11 mouse cellular contexts compared by ENCODE assay signal in genomic region chr17:43989334-43989945, GRCm38 (mm10).
DNase-seq lines count a peak whose midpoint lies in the region; ATAC-seq and TF ChIP-seq lines count a peak whose summit lies in the region.
"Had no signal": no experiment of that assay in that cellular context is flagged by ENCODE, and none has a peak within 500 bp of the region (broad histone marks: within the 10 kb centered on the region; RNA-seq: fewer than 3 reads in every experiment).

No protein-coding gene starts in this region.

- 52% methylated on average over 5 of the region's 5 CpGs for WGBS in heart, embryonic 13.5 days
- WGBS in heart, embryonic 12.5 days, result 57% methylated on average over 5 of the region's 5 CpGs
- 32% methylated on average over 5 of the region's 5 CpGs for WGBS in midbrain, postnatal 0 days
- 50% methylated on average over 5 of the region's 5 CpGs for WGBS in lung, adult 2 months

- TF ChIP-seq POLR2A in lung, adult 2 months (IDR thresholded peaks at IDR 0.05; ENCODE audit: borderline replicate concordance, extremely low read depth, low read depth, low read length), result no peak

- ATAC-seq in heart, embryonic 13.5 days (ENCODE audit: extremely low read depth, insufficient number of reproducible peaks, low FRiP score, low TSS enrichment), result no peak
- ATAC-seq in heart, embryonic 12.5 days (ENCODE audit: insufficient number of reproducible peaks, low FRiP score), result no peak
- ATAC-seq in midbrain, postnatal 0 days (ENCODE audit: low FRiP score), result no peak

- H3K9ac ChIP-seq in heart, embryonic 13.5 days, result no peak overlapping the region
- no peak overlapping the region for H3K9ac ChIP-seq in heart, embryonic 12.5 days
- no peak overlapping the region for H3K9ac ChIP-seq in midbrain, postnatal 0 days (replicated peaks; ENCODE audit: low read length, poor library complexity, severe bottlenecking)

- no peaks in the 10 kb centered on the region for H3K9me3 ChIP-seq in heart, embryonic 13.5 days
- H3K9me3 ChIP-seq in heart, embryonic 12.5 days (replicated peaks), result 0 out of 2 replicates have a peak, but pooled peaks cover 3% of the 10 kb centered on the region
- no peaks in the 10 kb centered on the region for H3K9me3 ChIP-seq in midbrain, postnatal 0 days (ENCODE audit: low read length)
- H3K9me3 ChIP-seq: heart, embryonic 10.5 days had no signal

- DNase-seq in retina, postnatal 1 day, result peak; percentile 20
- no peak for DNase-seq in retina, embryonic 14.5 days (ENCODE audit: low spot score)
- peak; percentile 24 for DNase-seq in forelimb bud, embryonic 11.5 days (ENCODE audit: low read depth, low spot score)
- DNase-seq in midbrain, postnatal 0 days (ENCODE audit: low spot score), result peak; percentile 41
- DNase-seq in frontal cortex, adult 2 months (ENCODE audit: extremely low spot score in 1 of 2, low spot score in 1 of 2), result no peak
- DNase-seq in lung, adult 2 months, result no peak
- DNase-seq: kidney, adult 8-10 months; lung, adult 18-20 months had no signal

- H3K4me1 ChIP-seq in heart, embryonic 13.5 days, result peaks cover 43% of the 10 kb centered on the region
- peaks cover 35% of the 10 kb centered on the region for H3K4me1 ChIP-seq in heart, embryonic 12.5 days (replicated peaks)
- H3K4me1 ChIP-seq in midbrain, postnatal 0 days (ENCODE audit: insufficient read depth, low read length), result peaks cover 4% of the 10 kb centered on the region; the same call in 1 of the 2 replicates
- no peaks in the 10 kb centered on the region for H3K4me1 ChIP-seq in lung, adult 2 months (ENCODE audit: control insufficient read depth, insufficient read depth, low read length)

- no peak overlapping the region for H3K4me2 ChIP-seq in heart, embryonic 13.5 days
- no peak overlapping the region for H3K4me2 ChIP-seq in heart, embryonic 12.5 days
- no peak overlapping the region for H3K4me2 ChIP-seq in midbrain, postnatal 0 days (ENCODE audit: low read depth, low read length, poor library complexity, severe bottlenecking)

- H3K36me3 ChIP-seq in heart, embryonic 13.5 days, result no peaks in the 10 kb centered on the region
- no peaks in the 10 kb centered on the region for H3K36me3 ChIP-seq in heart, embryonic 12.5 days
- H3K36me3 ChIP-seq in midbrain, postnatal 0 days (ENCODE audit: insufficient read depth, low read length), result no peaks in the 10 kb centered on the region
- H3K36me3 ChIP-seq: heart, embryonic 10.5 days had no signal

- peak overlapping the region; percentile 45 for H3K27ac ChIP-seq in heart, embryonic 13.5 days (replicated peaks)
- no peak overlapping the region for H3K27ac ChIP-seq in heart, embryonic 12.5 days (ENCODE audit: poor library complexity, severe bottlenecking)
- 0 out of 2 replicates have a peak overlapping the region, but pooled peaks have one; percentile 26 for H3K27ac ChIP-seq in midbrain, postnatal 0 days (ENCODE audit: low read depth, low read length)
- H3K27ac ChIP-seq: heart, embryonic 10.5 days had no signal

- no peak overlapping the region for H3K4me3 ChIP-seq in heart, embryonic 13.5 days
- H3K4me3 ChIP-seq in heart, embryonic 12.5 days, result no peak overlapping the region
- H3K4me3 ChIP-seq in midbrain, postnatal 0 days (ENCODE audit: low read depth, low read length), result no peak overlapping the region
- no peak overlapping the region for H3K4me3 ChIP-seq in lung, adult 2 months (replicated peaks; ENCODE audit: extremely low read depth, low read depth, low read length)
- H3K4me3 ChIP-seq: heart, embryonic 10.5 days had no signal

- no peaks in the 10 kb centered on the region for H3K27me3 ChIP-seq in heart, embryonic 13.5 days (replicated peaks)
- H3K27me3 ChIP-seq in heart, embryonic 12.5 days (replicated peaks), result no peaks in the 10 kb centered on the region
- no peaks in the 10 kb centered on the region for H3K27me3 ChIP-seq in midbrain, postnatal 0 days (ENCODE audit: insufficient read depth, low read length)

- no peak for TF ChIP-seq CTCF in midbrain, postnatal 0 days (IDR thresholded peaks at IDR 0.05)
- TF ChIP-seq CTCF in lung, adult 2 months (IDR thresholded peaks at IDR 0.05; ENCODE audit: insufficient read depth, low read length), result no peak

Comparison
In these comparisons a context has a peak if more than half of its experiments do, and no peak if none do; other contexts are left out.
1. DNase-seq: peak in retina, postnatal 1 day (single experiment), forelimb bud, embryonic 11.5 days (single experiment) and midbrain, postnatal 0 days (single experiment); none in retina, embryonic 14.5 days (single experiment), frontal cortex, adult 2 months (0 of 2) and lung, adult 2 months (single experiment).